Mouse (Mus musculus) cerebral cortex, adult 2 months (tissue): ENCODE data around the gene Dhrs11.

ENCODE experiments used
- whole genome bisulfite sequencing: fragments of 180-500 bp; shearing (Covaris S2); methylation state at CpG from one replicate; pipeline ENCODE4 v1.1.7; 2018; 5-methylcytosine and 5-hydroxymethylcytosine counted together

Dhrs11 gene

DNA sequence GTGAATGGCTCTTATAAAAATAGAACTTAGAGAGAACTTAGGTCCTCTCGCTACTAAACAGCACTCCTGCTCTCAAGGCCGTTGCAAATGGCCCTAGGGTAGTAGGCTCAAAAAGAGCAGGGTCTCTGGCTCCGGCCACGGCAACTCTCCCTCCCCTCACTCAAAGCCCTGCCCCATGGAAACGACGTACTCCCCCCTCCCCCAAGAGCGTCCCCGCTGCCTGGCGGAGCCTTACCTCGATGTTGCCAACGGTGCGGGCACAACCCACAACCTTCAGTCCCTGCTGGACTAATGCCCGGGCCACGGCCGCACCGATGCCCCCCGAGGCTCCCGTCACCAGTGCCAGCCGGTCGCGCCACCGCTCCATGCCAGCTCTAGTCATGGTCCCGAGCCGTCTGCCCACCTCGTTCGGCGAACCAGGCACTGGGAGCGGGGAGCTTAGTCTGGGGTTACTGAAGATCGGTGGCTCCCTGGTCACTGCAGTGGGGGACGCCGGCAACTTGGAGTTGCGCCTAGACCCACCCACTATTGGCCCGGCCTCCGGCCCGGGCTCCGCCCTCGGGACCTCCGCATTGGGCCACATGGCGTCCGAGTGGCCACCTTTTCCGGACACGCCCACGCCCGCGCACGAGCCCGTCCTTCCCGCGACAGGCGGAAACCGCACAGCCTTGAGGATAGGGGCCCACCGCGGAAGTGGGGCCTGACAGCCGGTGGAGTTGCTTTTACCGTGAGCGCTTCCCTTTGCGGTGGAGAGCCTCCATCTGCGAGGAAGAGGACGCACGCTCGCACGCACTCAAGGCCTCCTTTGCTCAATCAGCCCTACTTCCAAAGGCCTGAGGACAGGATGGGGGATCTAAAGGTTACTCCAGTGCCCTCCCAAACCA is at the start of gene Dhrs11:
Gene Dhrs11 (minus strand): TSS at position 479 of the 884 bp plus-strand sequence.
- under 1% methylated on average over 62 of the region's 62 CpGs for WGBS

DNA sequence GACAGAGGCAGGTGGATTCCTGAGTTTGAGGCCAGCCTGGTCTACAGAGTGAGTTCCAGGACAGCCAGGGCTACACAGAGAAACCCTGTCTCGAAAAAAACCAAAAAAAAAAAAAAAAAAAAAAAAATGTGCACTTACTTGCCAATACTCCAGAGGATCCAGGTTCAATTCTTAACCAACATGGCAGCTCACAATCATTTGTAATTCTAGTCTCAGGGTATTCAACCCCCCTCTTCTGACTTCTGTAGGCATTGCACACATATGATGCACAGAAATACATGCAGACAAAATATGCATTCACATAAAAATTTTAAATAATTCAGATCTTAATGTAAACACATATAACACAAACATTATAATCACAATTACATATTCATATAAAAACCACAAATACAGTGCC is 47.2 kb upstream of the Dhrs11 start:
- 38% methylated on average over 1 of the region's 1 CpGs for WGBS

DNA sequence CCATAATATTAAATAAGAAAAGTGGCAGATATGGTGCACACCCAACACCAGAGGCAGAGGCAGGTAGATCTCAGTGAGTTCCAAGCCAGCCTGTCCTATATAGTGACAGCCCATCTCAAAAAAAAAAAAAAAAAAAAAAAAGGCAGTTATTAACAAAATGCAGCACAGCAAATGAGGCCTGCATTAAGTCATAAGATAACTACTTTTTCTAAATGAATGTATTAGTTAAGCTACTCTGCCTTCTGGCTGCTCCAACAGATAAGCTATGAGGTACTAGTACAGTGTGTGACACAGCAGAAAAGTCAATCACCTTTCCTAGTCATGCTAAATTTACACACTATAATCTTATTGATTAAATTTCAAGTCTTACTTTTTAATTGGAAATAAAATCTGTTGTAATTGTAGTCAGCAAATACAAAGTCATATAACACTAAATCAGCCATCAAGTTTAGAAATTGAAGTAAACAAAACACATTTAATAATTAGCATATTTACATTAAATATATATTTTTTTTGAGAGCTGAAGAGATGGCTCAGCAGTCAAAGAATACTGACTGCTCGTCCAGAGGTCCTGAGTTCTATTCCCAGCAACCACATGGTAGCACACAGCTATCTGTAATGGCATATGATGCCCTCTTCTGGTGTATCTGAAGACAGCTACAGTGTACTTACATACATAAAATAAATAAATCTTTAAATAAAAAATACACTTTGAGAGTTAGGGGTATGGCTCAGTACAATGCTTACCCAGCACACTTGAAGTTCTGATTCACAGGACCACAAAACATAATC is 44.4 kb upstream of the Dhrs11 start:
- 60% methylated on average over 1 of the region's 1 CpGs for WGBS

DNA sequence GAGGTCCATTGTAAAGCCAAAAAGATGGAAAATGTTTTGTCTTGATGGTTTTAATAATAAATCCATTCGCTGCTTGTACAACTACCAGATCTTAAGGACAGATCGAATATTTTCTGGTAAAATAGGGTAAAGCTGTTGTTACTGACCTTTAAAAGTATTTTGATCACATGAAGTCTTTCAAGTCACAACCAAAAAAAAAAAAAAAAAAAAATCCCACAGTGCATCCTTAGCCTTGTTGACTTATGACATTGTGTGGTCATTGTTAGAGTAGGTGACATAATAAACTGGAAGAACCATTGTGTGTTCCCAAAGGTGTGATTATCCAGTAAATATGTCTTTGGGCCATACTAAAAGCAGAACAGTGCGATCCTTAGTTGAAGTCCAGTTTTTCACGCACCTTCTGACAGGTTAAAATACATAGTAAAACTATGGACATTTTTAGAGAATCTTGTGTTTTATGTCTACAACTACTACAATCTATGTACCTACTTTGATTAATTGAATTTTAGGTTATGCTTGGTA is 42.8 kb upstream of the Dhrs11 start:
- 63% methylated on average over 4 of the region's 4 CpGs for WGBS

DNA sequence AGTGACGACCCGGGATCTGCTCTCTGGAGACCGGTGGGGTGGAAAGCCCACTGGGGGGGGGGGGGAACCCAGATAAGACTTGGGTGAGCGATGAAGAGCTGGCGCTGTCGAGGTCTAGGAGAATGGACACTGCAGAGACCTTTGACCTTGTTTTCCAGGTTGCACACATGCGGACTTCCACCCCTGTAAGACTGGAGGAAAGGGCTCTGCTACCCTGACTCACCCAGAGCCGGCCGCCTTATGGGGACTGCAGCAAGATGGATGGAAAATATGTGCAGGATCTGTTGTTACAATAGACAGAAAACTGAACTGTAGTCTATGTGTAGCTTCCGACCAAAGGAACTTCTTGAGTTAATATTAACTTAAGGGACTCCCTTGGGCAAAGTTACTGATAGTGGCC is 42.3 kb upstream of the Dhrs11 start:
- WGBS: 1% methylated on average over 10 of the region's 10 CpGs

DNA sequence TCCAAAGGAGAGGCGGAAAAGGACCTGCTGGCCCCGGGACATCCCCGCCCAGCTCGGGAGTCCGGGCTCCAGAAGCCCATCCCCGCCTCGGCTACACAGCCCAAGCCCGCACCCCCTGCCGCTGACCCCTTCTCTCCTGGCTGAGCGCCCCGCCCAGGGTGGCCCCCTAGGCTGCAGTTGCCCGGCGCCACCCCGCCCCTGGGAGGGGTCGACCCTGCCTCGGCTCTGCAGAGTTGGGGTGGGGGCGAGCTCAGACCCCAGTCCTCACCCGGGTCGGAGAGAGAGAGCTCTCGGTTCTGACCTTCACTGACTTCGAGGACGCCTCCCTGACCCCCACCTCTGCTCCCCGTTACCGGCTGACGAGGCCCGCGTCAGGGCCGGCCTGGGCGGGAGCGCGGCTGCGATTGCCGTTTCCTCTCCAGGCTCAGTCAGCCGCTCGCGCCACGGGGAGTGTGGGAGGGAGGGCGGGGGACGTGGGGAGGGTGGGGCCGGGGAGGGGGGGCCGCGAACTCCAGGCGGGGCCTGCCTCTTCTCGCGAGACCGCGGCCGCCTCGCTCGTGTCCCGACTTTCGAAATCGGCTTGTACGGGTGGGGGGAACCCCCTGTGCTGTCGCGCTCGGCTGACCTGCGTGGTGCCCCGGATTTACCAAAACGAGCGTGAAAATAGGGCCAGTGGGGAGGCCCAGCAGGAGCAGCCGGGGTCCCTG is 41.7 kb upstream of the Dhrs11 start, which contains the start of gene Ggnbp2:
Gene Ggnbp2 (minus strand): TSS at position 481 of the 707 bp plus-strand sequence.
- under 1% methylated on average over 52 of the region's 62 CpGs for WGBS

DNA sequence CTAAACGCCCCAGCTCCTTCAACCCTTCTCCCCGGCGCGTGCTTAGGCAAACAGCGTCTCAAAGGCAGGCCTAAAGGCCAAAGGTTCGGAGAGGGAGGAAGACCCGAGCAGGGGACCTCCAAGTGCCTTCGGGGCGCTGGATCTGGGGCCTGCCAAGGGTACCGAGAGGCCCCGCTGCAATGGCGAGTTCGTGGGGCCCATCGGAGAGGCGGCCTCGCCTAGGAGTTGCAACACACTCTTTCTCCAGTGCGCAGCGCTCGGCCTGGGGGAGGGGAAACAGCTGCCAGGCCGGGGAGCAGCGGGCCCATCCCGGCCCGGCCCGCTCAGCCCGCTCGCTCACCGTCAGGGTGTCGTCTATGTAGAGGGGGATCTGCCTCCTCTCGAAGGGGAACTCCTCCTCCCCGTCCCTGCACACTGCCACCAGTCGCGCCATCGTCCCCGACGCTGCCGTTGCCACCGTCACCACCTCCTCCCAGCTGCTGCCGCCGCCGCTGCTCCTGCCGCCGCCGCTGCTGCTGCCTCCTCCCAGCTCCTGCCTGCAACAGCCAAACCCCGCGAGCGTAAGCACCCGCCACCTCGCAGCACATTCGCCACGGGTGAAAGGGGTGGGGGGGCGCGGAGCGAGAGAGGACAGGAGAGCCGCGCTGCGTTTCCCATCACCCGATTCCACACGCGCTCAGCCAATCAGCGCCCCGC is 40.9 kb upstream of the Dhrs11 start:
- WGBS: under 1% methylated on average over 60 of the region's 61 CpGs

DNA sequence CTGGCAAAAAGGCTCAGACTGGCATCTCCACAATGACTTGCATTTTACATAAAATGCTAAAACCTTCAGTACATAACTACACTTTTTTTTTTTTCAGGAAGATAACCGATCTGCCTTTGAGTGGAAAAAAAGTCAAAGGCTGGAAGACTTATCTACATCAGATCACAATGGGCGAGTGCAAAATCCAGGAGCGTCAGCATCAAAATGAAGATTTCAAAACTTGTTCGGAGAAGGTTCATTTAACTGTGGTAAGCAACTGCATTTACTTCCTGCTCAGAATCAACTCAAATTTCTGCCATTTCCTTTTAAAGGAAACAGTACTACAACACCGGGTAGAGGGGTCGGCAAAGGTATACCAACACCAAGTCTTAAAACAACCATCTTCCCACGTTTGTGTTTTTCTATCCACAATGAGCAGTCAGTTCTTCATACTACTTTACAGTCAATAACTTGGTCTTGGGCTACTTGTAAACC is 40.0 kb upstream of the Dhrs11 start:
- 4% methylated on average over 7 of the region's 7 CpGs for WGBS

DNA sequence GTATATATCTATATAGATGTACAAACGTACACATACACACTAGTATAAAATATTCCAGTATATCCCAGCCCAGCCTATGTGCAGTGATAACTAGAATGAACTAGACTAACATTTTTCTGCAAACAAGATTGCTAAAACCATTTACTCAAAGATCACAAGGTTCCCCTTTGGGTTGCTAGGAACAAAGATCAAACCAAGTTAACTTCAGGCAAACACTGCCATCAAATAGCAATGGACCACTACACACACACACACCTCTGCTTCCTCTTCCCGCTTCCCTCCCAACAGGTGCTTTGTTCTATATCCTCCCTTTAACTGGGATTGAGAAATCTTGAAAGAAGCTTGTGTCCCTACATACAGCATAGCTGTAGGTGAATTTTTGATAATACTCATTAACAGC is 38.8 kb upstream of the Dhrs11 start:
- 73% methylated on average over 2 of the region's 2 CpGs for WGBS

DNA sequence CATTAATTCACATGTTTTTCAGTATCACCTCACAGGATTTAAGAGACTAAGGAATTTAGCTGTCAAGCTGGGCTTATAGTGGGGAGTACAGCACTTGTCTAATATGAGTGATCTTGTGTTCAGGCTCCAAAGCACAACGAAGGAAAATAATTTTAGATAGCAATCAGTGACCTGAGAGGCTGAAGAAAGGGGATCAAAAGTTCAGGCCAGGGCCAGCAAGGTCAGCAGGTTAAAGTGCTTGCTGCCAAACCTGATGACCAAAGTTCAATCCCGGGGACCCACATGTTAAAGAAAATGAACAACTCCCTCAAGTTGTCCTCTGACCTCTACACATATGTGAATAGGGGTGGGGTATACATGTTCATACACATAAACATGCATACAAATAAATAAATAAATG is 36.5 kb upstream of the Dhrs11 start:
- WGBS: 70% methylated on average over 2 of the region's 2 CpGs

DNA sequence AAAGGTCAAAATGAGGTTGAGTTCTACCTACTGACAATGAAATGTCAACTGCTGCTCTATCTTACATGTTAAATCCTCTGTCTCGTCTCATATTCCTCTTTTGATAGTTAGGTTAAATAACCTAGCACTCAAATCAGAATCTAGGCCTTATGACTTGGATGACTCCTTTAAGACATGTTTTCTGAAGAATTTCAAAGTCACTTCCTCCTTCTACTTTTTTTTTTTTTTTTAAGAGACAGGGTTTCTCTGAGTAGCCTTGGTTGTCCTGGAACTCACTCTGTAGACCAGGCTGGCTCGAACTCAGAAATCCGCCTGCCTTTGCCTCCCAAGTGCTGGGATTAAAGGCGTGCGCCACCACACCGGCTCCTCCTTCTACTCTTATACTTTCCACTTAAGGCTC is 26.5 kb upstream of the Dhrs11 start:
- WGBS: 96% methylated on average over 6 of the region's 6 CpGs

DNA sequence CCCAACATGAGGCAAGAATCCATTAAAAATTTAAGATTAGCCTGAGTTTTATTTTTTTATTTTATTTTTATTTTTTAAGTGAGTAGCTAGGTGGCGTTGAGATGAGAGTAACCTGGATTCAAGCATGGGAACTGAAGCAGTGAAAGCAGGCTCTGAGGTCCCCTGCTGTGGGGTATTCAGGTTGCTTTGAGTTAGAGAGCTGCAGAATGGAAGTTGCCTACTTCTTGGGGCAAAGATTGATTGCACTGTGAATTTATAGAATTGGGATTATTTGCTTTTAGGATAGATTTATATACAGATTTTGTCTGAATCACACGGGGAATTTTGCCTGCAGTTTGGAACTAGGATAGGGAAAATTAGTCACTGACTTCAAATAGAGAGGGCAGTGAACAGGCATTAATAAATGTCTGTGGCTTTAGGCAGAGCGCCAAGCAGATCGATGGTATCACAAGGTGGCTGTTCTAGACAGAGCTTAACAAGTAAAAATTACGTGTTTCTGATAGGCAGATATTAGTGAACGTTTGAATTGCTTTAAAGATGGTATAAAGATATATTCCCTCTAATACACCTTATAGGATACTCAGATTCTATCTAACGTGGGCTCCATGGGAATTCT is 18.8 kb upstream of the Dhrs11 start:
- 83% methylated on average over 7 of the region's 7 CpGs for WGBS

DNA sequence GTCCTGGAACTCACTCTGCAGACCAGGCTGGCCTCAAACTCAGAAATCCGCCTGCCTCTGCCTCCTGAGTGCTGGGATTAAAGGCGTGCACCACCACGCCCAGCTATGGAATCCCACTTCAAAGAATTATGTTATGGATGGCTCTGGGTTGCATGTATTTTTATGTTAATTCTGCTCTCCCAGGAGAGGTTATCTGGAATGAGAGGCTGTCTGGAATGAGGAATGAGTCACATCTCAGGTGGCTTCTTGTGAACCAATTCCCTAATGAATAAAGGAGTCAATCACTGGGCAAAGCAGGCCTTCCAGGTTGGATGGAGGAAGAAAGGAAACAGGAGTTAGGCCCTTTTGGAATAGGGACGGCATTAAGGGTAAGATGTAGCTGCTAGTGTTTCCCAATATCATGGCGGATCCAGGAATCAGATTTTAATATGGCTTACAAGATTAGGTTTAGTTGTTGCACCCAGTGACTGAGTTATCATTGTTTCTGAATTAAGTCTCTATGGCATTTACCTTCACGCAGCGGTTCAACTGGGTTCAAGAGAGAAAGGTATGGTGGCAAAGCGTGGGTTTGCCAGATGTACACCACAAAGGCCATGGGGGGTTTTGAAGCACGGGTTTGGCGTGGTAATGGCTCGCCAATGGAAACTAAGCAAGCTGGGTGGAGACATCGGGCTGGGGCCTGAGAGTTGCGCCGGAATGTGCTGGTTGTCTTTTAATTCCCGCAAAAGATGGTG is 18.1 kb upstream of the Dhrs11 start:
- WGBS: 97% methylated on average over 15 of the region's 15 CpGs

DNA sequence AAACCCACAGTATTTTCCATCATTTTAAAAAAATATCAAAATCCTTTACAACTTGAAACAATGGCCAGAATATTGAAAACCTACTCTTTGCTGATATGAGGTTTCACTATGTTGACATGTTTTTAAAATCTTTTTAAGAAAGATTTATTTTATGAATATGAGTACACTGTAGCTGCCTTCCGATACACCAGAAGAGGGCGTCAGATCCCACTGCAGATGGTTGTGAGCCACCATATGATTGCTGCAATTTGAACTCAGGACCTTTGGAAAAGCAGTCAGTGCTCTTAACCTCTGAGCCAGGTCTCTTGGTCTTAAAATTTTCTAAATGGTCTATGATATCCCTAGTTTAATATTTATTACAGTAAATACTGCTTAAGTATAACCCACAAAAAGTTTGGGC is 10.5 kb upstream of the Dhrs11 start:
- WGBS: 95% methylated on average over 2 of the region's 2 CpGs

DNA sequence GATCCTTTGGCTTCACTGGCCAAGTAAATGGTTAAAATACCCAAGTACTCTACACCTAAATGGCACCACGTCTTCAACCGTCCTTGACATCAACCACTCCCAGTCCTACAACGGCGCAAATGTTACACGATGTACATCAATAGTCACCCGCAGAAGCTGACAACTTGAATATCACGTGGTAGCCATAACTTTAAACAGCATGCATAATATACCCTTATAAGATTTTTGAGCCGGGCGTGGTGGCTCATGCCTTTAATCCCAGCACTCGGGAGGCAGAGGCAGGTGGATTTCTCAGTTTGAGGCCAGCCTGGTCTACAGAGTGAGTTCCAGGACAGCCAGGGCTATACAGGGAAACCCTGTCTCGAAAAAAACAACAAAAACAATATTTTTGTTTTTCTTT is 701 bp upstream of the Dhrs11 start:
- 69% methylated on average over 11 of the region's 11 CpGs for WGBS

DNA sequence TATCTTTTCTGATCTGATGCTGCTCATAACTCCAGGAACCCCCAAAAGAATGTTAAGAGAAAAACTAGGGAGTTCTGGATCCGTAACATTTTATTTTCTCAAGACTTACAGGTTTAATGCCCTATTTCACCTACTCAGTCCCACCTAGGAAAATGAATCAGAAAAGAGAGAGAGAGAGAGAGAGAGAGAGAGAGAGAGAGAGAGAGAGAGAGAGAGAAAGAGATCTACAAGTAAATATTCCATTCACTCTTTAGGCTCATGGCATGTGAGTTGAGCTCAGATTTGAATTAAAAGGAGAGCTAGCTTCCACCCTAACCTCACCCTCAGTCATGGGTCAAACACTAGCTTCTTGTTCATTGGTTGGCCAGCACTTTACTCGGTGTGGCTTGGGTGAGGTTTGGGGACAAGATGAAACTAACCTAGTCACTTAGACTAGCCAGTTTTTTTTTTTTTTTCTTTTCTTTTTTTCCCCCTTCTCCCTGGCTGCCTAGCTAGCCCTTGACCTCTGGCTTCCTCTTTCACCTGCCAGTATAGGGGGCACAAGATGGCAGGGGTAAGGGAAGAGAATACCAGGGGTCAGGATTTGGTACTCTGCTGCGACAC is 792 bp downstream of the Dhrs11 start:
- 56% methylated on average over 3 of the region's 3 CpGs for WGBS

DNA sequence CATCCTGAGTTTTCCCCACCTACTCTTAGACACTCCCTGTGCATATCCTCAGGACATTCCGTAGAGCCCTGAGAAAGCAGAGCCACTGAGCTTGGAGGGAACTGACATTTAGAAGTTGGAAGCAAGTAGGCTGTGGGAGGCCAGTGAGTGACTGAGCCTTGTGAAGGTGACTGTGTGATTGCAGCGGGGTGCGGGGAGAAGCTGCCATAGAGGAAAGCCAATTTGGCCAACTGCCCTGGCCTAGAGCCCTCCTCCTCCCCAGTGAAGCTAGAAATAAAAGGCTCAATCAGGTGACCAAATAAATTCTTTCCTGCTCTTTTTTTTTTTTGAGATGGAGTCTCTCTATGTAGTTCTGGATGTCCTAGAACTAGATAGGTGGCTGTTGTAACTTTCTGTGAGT is 2.6 kb downstream of the Dhrs11 start:
- 14% methylated on average over 3 of the region's 3 CpGs for WGBS

DNA sequence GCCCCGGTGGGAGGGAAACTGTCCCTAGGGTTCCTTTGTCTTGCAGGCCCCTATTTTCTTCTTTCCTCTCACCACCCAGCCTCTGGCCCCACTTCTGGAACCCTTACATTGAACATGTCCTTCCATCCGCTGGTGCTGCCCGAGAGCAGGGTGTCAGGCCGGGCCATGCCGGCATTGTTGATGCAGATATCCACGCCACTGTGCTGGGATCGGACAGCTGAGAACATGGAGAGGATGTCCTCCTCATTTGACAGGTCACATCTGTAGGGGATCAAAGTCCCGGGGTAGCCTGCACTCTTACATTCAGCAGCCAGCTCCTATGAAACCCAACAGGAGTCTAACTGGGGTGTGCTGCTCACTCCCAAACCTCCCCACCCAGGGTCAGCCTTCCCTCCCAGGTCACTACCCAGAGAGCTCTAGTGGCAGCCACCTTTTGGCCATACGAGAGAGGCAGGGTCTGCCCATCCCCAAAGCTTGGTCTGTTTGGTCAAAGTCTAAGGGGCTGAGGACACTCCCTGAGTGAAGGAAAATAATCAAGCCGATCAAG is 3.5 kb downstream of the Dhrs11 start:
- WGBS: 95% methylated on average over 10 of the region's 10 CpGs

DNA sequence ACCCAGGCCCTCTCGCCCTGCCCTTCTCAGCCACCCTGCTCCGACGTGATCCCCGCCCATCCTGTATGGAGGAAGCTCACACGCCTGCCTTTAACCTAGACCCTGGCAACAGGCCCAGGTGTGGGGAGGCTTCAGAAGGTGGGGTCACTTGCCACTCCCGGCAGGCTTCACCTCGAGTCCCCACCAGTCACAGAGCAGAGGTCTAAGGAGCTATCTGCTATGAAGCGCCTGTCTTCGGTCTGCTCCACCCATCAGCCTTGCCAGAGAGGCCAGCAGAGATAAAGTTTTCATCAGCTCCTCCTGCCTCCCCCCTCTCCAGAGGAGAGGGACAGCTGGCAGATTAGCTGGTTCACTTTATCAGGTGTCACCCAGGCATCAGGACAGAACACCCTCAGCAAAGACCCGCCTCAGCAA is 5.3 kb downstream of the Dhrs11 start:
- 71% methylated on average over 10 of the region's 10 CpGs for WGBS
